Mouse (Mus musculus): Measurements from ENCODE around the gene Ptprk. TPM values are rescaled to one million over a fixed set of nuclear protein-coding genes. Genes with fewer than 3 reads are reported as not detected.
A peak's percentile ranks its signal among the peaks of the same experiment; 100 is the strongest.

The Ptprk gene
- polyA plus RNA-seq, 1 experiment from 2014 or later = 3.7 TPM

- ATAC-seq (ENCODE audit: low read depth) (0 out of 2 replicates have a peak, but pooled peaks have one; percentile 26), DNase-seq (no peak)
- H3K36me3 ChIP-seq = no peaks in the 10 kb centered on the region
- H3K4me2 ChIP-seq = no peak overlapping the region
- no peak overlapping the region for H3K27ac ChIP-seq
- H3K27me3 ChIP-seq = no peaks in the 10 kb centered on the region
- H3K4me1 ChIP-seq (replicated peaks) = no peaks in the 10 kb centered on the region
- no peak overlapping the region for H3K9ac ChIP-seq
- no peak overlapping the region for H3K4me3 ChIP-seq (replicated peaks)
- 75% methylated on average over 15 of the region's 15 CpGs for WGBS (ENCODE audit: insufficient replicate concordance)
- H3K9me3 ChIP-seq (replicated peaks) = no peaks in the 10 kb centered on the region
These were observed 313.1 kb downstream of the Ptprk start for GRCm38 (mm10) chr10:28387563-28388222.

- DNase-seq (no peak), ATAC-seq (ENCODE audit: low read depth) (no peak)
- Histone ChIP-seq H3K36me3 (no peaks in the 10 kb centered on the region), H3K9ac (no peak overlapping the region), H3K9me3 (replicated peaks) (no peaks in the 10 kb centered on the region), H3K4me3 (replicated peaks) (no peak overlapping the region), H3K4me2 (no peak overlapping the region), H3K4me1 (replicated peaks) (no peaks in the 10 kb centered on the region), H3K27ac (no peak overlapping the region), H3K27me3 (no peaks in the 10 kb centered on the region)
- WGBS (ENCODE audit: insufficient replicate concordance) = 78% methylated on average over 5 of the region's 5 CpGs
These were observed 316.5 kb downstream of the Ptprk start for GRCm38 (mm10) chr10:28391168-28391567.

GRCm38 (mm10) chr10:28395610-28396519, 321.2 kb downstream of the Ptprk start:
- WGBS (ENCODE audit: insufficient replicate concordance) = 53% methylated on average over 2 of the region's 2 CpGs
- no peak for DNase-seq

GRCm38 (mm10) chr10:28396520-28396915, 321.9 kb downstream of the Ptprk start:
- Histone ChIP-seq H3K4me3 (replicated peaks) (no peak overlapping the region), H3K9me3 (replicated peaks) (no peaks in the 10 kb centered on the region), H3K36me3 (no peaks in the 10 kb centered on the region), H3K4me1 (replicated peaks) (no peaks in the 10 kb centered on the region), H3K4me2 (no peak overlapping the region), H3K27me3 (no peaks in the 10 kb centered on the region), H3K9ac (no peak overlapping the region), H3K27ac (no peak overlapping the region)
- DNase-seq (no peak), ATAC-seq (ENCODE audit: low read depth) (no peak)
- WGBS (ENCODE audit: insufficient replicate concordance) = 67% methylated on average over 1 of the region's 1 CpGs

More at GRCm38 (mm10) chr10:28395610-28396519, 321.2 kb downstream of the Ptprk start:
- Histone ChIP-seq H3K9ac (no peak overlapping the region), H3K4me2 (no peak overlapping the region), H3K4me3 (replicated peaks) (no peak overlapping the region), H3K27me3 (no peaks in the 10 kb centered on the region), H3K4me1 (replicated peaks) (no peaks in the 10 kb centered on the region), H3K36me3 (no peaks in the 10 kb centered on the region), H3K27ac (no peak overlapping the region), H3K9me3 (replicated peaks) (no peaks in the 10 kb centered on the region)
- ATAC-seq (ENCODE audit: low read depth) = no peak

GRCm38 (mm10) chr10:28401796-28402195, 327.2 kb downstream of the Ptprk start:
- no peaks in the 10 kb centered on the region for H3K4me1 ChIP-seq (replicated peaks)
- no peak overlapping the region for H3K4me2 ChIP-seq
- H3K9me3 ChIP-seq (replicated peaks) = no peaks in the 10 kb centered on the region
- H3K27ac ChIP-seq = no peak overlapping the region
- ATAC-seq (ENCODE audit: low read depth) (no peak), DNase-seq (no peak)
- no peaks in the 10 kb centered on the region for H3K36me3 ChIP-seq
- no peaks in the 10 kb centered on the region for H3K27me3 ChIP-seq
- H3K4me3 ChIP-seq (replicated peaks) = no peak overlapping the region
- no peak overlapping the region for H3K9ac ChIP-seq

GRCm38 (mm10) chr10:28408980-28409379, 334.4 kb downstream of the Ptprk start:
- DNase-seq (no peak), ATAC-seq (ENCODE audit: low read depth) (no peak)
- Histone ChIP-seq H3K9ac (no peak overlapping the region), H3K27me3 (no peaks in the 10 kb centered on the region), H3K4me1 (replicated peaks) (no peaks in the 10 kb centered on the region), H3K27ac (no peak overlapping the region), H3K9me3 (replicated peaks) (no peaks in the 10 kb centered on the region), H3K4me2 (no peak overlapping the region), H3K36me3 (no peaks in the 10 kb centered on the region), H3K4me3 (replicated peaks) (no peak overlapping the region)
- 60% methylated on average over 2 of the region's 2 CpGs for WGBS (ENCODE audit: insufficient replicate concordance)

- no peak for ATAC-seq (ENCODE audit: low read depth)
- Histone ChIP-seq H3K4me1 (replicated peaks) (no peaks in the 10 kb centered on the region), H3K4me2 (no peak overlapping the region), H3K9me3 (replicated peaks) (no peaks in the 10 kb centered on the region), H3K27ac (no peak overlapping the region), H3K9ac (no peak overlapping the region), H3K36me3 (no peaks in the 10 kb centered on the region), H3K4me3 (replicated peaks) (no peak overlapping the region), H3K27me3 (no peaks in the 10 kb centered on the region)
- no peak for DNase-seq
- WGBS (ENCODE audit: insufficient replicate concordance) = 52% methylated on average over 4 of the region's 4 CpGs
These were observed 340.2 kb downstream of the Ptprk start for GRCm38 (mm10) chr10:28414823-28415222.

- no peaks in the 10 kb centered on the region for H3K9me3 ChIP-seq (replicated peaks)
- H3K4me3 ChIP-seq (replicated peaks) = no peak overlapping the region
- 39% methylated on average over 3 of the region's 3 CpGs for WGBS (ENCODE audit: insufficient replicate concordance)
- H3K27ac ChIP-seq = no peak overlapping the region
- DNase-seq (no peak), ATAC-seq (ENCODE audit: low read depth) (peak; percentile 48; the same call in 1 of the 2 replicates)
- no peaks in the 10 kb centered on the region for H3K36me3 ChIP-seq
- no peaks in the 10 kb centered on the region for H3K4me1 ChIP-seq (replicated peaks)
- H3K9ac ChIP-seq = no peak overlapping the region
- H3K4me2 ChIP-seq = no peak overlapping the region
- H3K27me3 ChIP-seq = no peaks in the 10 kb centered on the region
These were observed 348.0 kb downstream of the Ptprk start for GRCm38 (mm10) chr10:28422622-28423021.

- no peaks in the 10 kb centered on the region for H3K27me3 ChIP-seq
- H3K9me3 ChIP-seq (replicated peaks) = no peaks in the 10 kb centered on the region
- H3K27ac ChIP-seq = no peak overlapping the region
- no peak overlapping the region for H3K4me3 ChIP-seq (replicated peaks)
- H3K4me2 ChIP-seq = no peak overlapping the region
- DNase-seq = no peak
- no peak overlapping the region for H3K9ac ChIP-seq
- no peaks in the 10 kb centered on the region for H3K36me3 ChIP-seq
- H3K4me1 ChIP-seq (replicated peaks) = no peaks in the 10 kb centered on the region
- ATAC-seq (ENCODE audit: low read depth) = no peak
These were observed 350.8 kb downstream of the Ptprk start for GRCm38 (mm10) chr10:28425371-28425770.

GRCm38 (mm10) chr10:28436084-28436483, 361.5 kb downstream of the Ptprk start:
- H3K27me3 ChIP-seq = no peaks in the 10 kb centered on the region
- 62% methylated on average over 1 of the region's 1 CpGs for WGBS (ENCODE audit: insufficient replicate concordance)
- H3K4me3 ChIP-seq (replicated peaks) = no peak overlapping the region
- no peak overlapping the region for H3K27ac ChIP-seq
- no peaks in the 10 kb centered on the region for H3K9me3 ChIP-seq (replicated peaks)
- ATAC-seq (ENCODE audit: low read depth) = no peak
- no peak for DNase-seq
- no peak overlapping the region for H3K9ac ChIP-seq
- H3K4me1 ChIP-seq (replicated peaks) = no peaks in the 10 kb centered on the region
- H3K36me3 ChIP-seq = no peaks in the 10 kb centered on the region
- no peak overlapping the region for H3K4me2 ChIP-seq

- Histone ChIP-seq H3K9ac (no peak overlapping the region), H3K4me1 (replicated peaks) (no peaks in the 10 kb centered on the region), H3K9me3 (replicated peaks) (no peaks in the 10 kb centered on the region), H3K36me3 (no peaks in the 10 kb centered on the region), H3K27ac (no peak overlapping the region), H3K27me3 (no peaks in the 10 kb centered on the region), H3K4me3 (replicated peaks) (no peak overlapping the region), H3K4me2 (no peak overlapping the region)
- DNase-seq = no peak
- 49% methylated on average over 4 of the region's 4 CpGs for WGBS (ENCODE audit: insufficient replicate concordance)
- ATAC-seq (ENCODE audit: low read depth) = no peak
These were observed 375.2 kb downstream of the Ptprk start for GRCm38 (mm10) chr10:28449853-28450252.

- no peaks in the 10 kb centered on the region for H3K9me3 ChIP-seq (replicated peaks)
- H3K4me1 ChIP-seq (replicated peaks) = no peaks in the 10 kb centered on the region
- no peak for DNase-seq
- no peak for ATAC-seq (ENCODE audit: low read depth)
- H3K27ac ChIP-seq = no peak overlapping the region
- 55% methylated on average over 1 of the region's 1 CpGs for WGBS (ENCODE audit: insufficient replicate concordance)
- H3K4me3 ChIP-seq (replicated peaks) = no peak overlapping the region
- no peaks in the 10 kb centered on the region for H3K27me3 ChIP-seq
- no peak overlapping the region for H3K9ac ChIP-seq
- H3K36me3 ChIP-seq = no peaks in the 10 kb centered on the region
- H3K4me2 ChIP-seq = no peak overlapping the region
These were observed 376.0 kb downstream of the Ptprk start for GRCm38 (mm10) chr10:28450642-28451041.
